Mouse (Mus musculus): ENCODE data around the gene Gm20388.

DNA sequence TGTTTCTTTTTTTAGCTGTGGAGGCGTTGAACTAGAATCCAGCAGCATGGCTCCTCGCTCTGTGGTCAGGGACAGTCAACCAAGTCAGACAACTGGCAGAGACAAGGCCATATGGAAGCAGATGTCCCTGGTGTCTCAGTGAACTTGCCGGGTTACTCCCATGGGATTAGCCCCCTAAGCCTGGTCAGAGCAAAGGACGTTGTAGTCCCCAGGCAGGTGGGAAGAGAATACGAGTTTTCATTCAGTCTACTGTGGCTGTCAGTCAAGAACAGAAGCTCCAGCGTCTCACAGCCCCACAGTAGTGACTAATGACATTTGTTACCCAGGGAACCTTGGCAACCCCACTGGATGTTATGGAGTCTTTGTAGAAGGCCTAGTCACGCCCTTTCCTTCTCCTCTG is 2835.8 kb downstream of the Gm20388 start:
- TF ChIP-seq EP300 (IDR thresholded peaks at IDR 0.05; ENCODE audit: insufficient read depth, low read depth, low read length) (no peak), CTCF (IDR thresholded peaks at IDR 0.05; ENCODE audit: low read depth, low read length) (no peak)

Data from ES-Bruce4 (cell line).